Mouse (Mus musculus) neural tube, embryonic 13.5 days (tissue): Measurements from ENCODE around the gene BC049715. TPM values are rescaled to one million over a fixed set of nuclear protein-coding genes. Genes with fewer than 3 reads are reported as not detected.
A peak's percentile ranks its signal among the peaks of the same experiment; 100 is the strongest.
"Not testable (repeated sequence)": the region's sequence is repeated elsewhere in the genome, so short reads cannot be mapped to it uniquely, and the experiment has no call there.

Experiments
- ATAC-seq: fragments of 200-750 bp; cut with Nextera tagmentation; 2 replicates; pipeline ENCODE4 v1.8.0; 2017; ENCODE audit warnings: low read depth, mild to moderate bottlenecking, moderate TSS enrichment, moderate library complexity
- H3K27ac ChIP-seq: fragments of 300-500 bp; sonication (generic); replicated peaks from 2 replicates; pipeline ENCODE4 v1.5.1; 2015; ENCODE audit warnings: moderate library complexity, mild to moderate bottlenecking, inconsistent platforms
- H3K27me3 ChIP-seq: fragments of 300-500 bp; sonication (generic); 2 replicates; pipeline ENCODE4 v1.6.1; 2015; ENCODE audit warnings: mild to moderate bottlenecking, inconsistent platforms
- H3K36me3 ChIP-seq: fragments of 300-500 bp; sonication (generic); 2 replicates; pipeline ENCODE4 v1.6.1; 2015; ENCODE audit warnings: mild to moderate bottlenecking, inconsistent platforms
- H3K4me1 ChIP-seq: fragments of 300-500 bp; sonication (generic); replicated peaks from 2 replicates; pipeline ENCODE4 v1.6.1; 2015; ENCODE audit warnings: inconsistent platforms
- H3K4me2 ChIP-seq: fragments of 300-500 bp; sonication (generic); 2 replicates; pipeline ENCODE4 v1.6.1; 2015; ENCODE audit warnings: inconsistent platforms, mild to moderate bottlenecking, moderate library complexity
- H3K4me3 ChIP-seq: fragments of 300-500 bp; sonication (generic); 2 replicates; pipeline ENCODE4 v1.5.1; 2015; ENCODE audit warnings: mild to moderate bottlenecking, inconsistent platforms
- H3K9ac ChIP-seq: fragments of 300-500 bp; sonication (generic); 2 replicates; pipeline ENCODE4 v1.6.1; 2015; ENCODE audit warnings: moderate library complexity, mild to moderate bottlenecking, inconsistent platforms
- H3K9me3 ChIP-seq: fragments of 300-500 bp; sonication (generic); 2 replicates; pipeline ENCODE4 v1.6.1; 2016; ENCODE audit warnings: inconsistent platforms
- WGBS: fragments of 180-500 bp; shearing (Covaris S2); methylation state at CpG from one replicate; pipeline ENCODE4 v1.1.7; 2015; 5-methylcytosine and 5-hydroxymethylcytosine counted together
- polyA plus RNA-seq: library from polyadenylated mRNA; unstranded; fragments of >200 nt; fragmentation: Nextera tagmentation; extraction: Ambion mirVana; gene quantifications from 2 replicates; pipeline ENCODE4 v1.2.1, GENCODE M21; 2015

BC049715 gene
- polyA plus RNA-seq = 1.1 and 1.3 TPM in 2 replicates

- H3K9me3 ChIP-seq = no peaks in the 10 kb centered on the region
- peak within 1 kb of the TSS; percentile 98 for H3K9ac ChIP-seq
- no peak for ATAC-seq
- H3K36me3 ChIP-seq = peaks cover 27% of the 10 kb centered on the region
- peaks cover 15% of the 10 kb centered on the region for H3K4me1 ChIP-seq
- peak within 1 kb of the TSS; percentile 98 for H3K4me3 ChIP-seq
- H3K27ac ChIP-seq = peak within 1 kb of the TSS; percentile 91
- peak within 1 kb of the TSS; percentile 83 for H3K4me2 ChIP-seq
- WGBS = under 1% methylated on average over 34 of the region's 34 CpGs
- peaks cover 16% of the 10 kb centered on the region; the same call in 1 of the 2 replicates for H3K27me3 ChIP-seq
These were observed at the start of gene BC049715 for GRCm38 (mm10) chr6:136827516-136827880. TSS of gene BC049715 (plus strand) at chr6:136827626.

GRCm38 (mm10) chr6:136781377-136781986 is 45.9 kb upstream of the BC049715 start, which contains the start of gene Gucy2c:
TSS of gene Gucy2c (minus strand) at chr6:136781765.
- Histone ChIP-seq H3K36me3 (no peaks in the 10 kb centered on the region), H3K27ac (no peak within 1 kb of the TSS), H3K4me3 (no peak within 1 kb of the TSS), H3K4me1 (no peaks in the 10 kb centered on the region), H3K4me2 (no peak within 1 kb of the TSS), H3K9me3 (no peaks in the 10 kb centered on the region), H3K27me3 (no peaks in the 10 kb centered on the region), H3K9ac (no peak within 1 kb of the TSS)
- ATAC-seq = no peak
- WGBS = 74% methylated on average over 20 of the region's 20 CpGs

GRCm38 (mm10) chr6:136782146-136782545 is 45.3 kb upstream of the BC049715 start:
- Histone ChIP-seq H3K9me3 (no peaks in the 10 kb centered on the region), H3K4me2 (no peak overlapping the region), H3K36me3 (no peaks in the 10 kb centered on the region), H3K27ac (no peak overlapping the region), H3K27me3 (no peaks in the 10 kb centered on the region), H3K4me3 (no peak overlapping the region), H3K9ac (no peak overlapping the region), H3K4me1 (no peaks in the 10 kb centered on the region)
- WGBS = 87% methylated on average over 12 of the region's 12 CpGs
- ATAC-seq = no peak

GRCm38 (mm10) chr6:136782761-136783160 is 44.7 kb upstream of the BC049715 start:
- no peak overlapping the region for H3K4me3 ChIP-seq
- no peak overlapping the region for H3K9ac ChIP-seq
- ATAC-seq = no peak
- H3K27ac ChIP-seq = no peak overlapping the region
- no peaks in the 10 kb centered on the region for H3K27me3 ChIP-seq
- no peaks in the 10 kb centered on the region for H3K4me1 ChIP-seq
- WGBS = 80% methylated on average over 9 of the region's 9 CpGs
- no peaks in the 10 kb centered on the region for H3K9me3 ChIP-seq
- H3K4me2 ChIP-seq = no peak overlapping the region
- no peaks in the 10 kb centered on the region for H3K36me3 ChIP-seq

- Histone ChIP-seq H3K36me3 (no peaks in the 10 kb centered on the region), H3K27me3 (peaks cover 8% of the 10 kb centered on the region), H3K27ac (no peak overlapping the region), H3K9ac (no peak overlapping the region), H3K4me1 (peaks cover 11% of the 10 kb centered on the region), H3K4me2 (no peak overlapping the region), H3K9me3 (no peaks in the 10 kb centered on the region), H3K4me3 (no peak overlapping the region)
- ATAC-seq = no peak
- 79% methylated on average over 5 of the region's 5 CpGs for WGBS
These were observed 37.9 kb upstream of the BC049715 start for GRCm38 (mm10) chr6:136789391-136789971.

- Histone ChIP-seq H3K4me1 (peaks cover 11% of the 10 kb centered on the region), H3K4me3 (peak overlapping the region; percentile 31), H3K27ac (no peak overlapping the region), H3K36me3 (no peaks in the 10 kb centered on the region), H3K4me2 (peak overlapping the region; percentile 63), H3K9me3 (no peaks in the 10 kb centered on the region), H3K9ac (peak overlapping the region; percentile 59; the same call in 1 of the 2 replicates), H3K27me3 (peaks cover 8% of the 10 kb centered on the region)
- WGBS = 20% methylated on average over 16 of the region's 16 CpGs
- no peak for ATAC-seq
These were observed 34.3 kb upstream of the BC049715 start for GRCm38 (mm10) chr6:136792884-136793758.

- Histone ChIP-seq H3K27ac (no peak overlapping the region), H3K4me1 (peaks cover 11% of the 10 kb centered on the region), H3K9ac (peak overlapping the region; percentile 59), H3K36me3 (no peaks in the 10 kb centered on the region), H3K4me3 (peak overlapping the region; percentile 31), H3K4me2 (peak overlapping the region; percentile 63), H3K9me3 (no peaks in the 10 kb centered on the region), H3K27me3 (peaks cover 8% of the 10 kb centered on the region)
- under 1% methylated on average over 24 of the region's 24 CpGs for WGBS
- ATAC-seq = no peak
These were observed 33.4 kb upstream of the BC049715 start for GRCm38 (mm10) chr6:136793831-136794525.

- Histone ChIP-seq H3K27ac (no peak overlapping the region), H3K36me3 (no peaks in the 10 kb centered on the region), H3K4me1 (peaks cover 11% of the 10 kb centered on the region), H3K4me2 (no peak overlapping the region), H3K9ac (no peak overlapping the region), H3K9me3 (no peaks in the 10 kb centered on the region), H3K27me3 (peaks cover 8% of the 10 kb centered on the region), H3K4me3 (no peak overlapping the region)
- 61% methylated on average over 1 of the region's 1 CpGs for WGBS
- no peak for ATAC-seq
These were observed 32.3 kb upstream of the BC049715 start for GRCm38 (mm10) chr6:136795110-136795509.

- Histone ChIP-seq H3K9me3 (no peaks in the 10 kb centered on the region), H3K4me1 (peaks cover 11% of the 10 kb centered on the region), H3K4me3 (no peak overlapping the region), H3K9ac (no peak overlapping the region), H3K4me2 (no peak overlapping the region), H3K27ac (no peak overlapping the region), H3K27me3 (peaks cover 8% of the 10 kb centered on the region), H3K36me3 (no peaks in the 10 kb centered on the region)
- no peak for ATAC-seq
- 33% methylated on average over 6 of the region's 6 CpGs for WGBS
These were observed 31.6 kb upstream of the BC049715 start for GRCm38 (mm10) chr6:136795850-136796249.

- 85% methylated on average over 3 of the region's 3 CpGs for WGBS
- ATAC-seq = not testable (repeated sequence)
These were observed 29.3 kb upstream of the BC049715 start for GRCm38 (mm10) chr6:136797874-136798693.

GRCm38 (mm10) chr6:136800710-136801109 is 26.7 kb upstream of the BC049715 start:
- H3K4me2 ChIP-seq = no peak overlapping the region
- H3K4me3 ChIP-seq = no peak overlapping the region
- H3K27me3 ChIP-seq = no peaks in the 10 kb centered on the region
- no peaks in the 10 kb centered on the region for H3K9me3 ChIP-seq
- H3K4me1 ChIP-seq = peaks cover 16% of the 10 kb centered on the region
- no peak overlapping the region for H3K9ac ChIP-seq
- no peak for ATAC-seq
- no peaks in the 10 kb centered on the region for H3K36me3 ChIP-seq
- H3K27ac ChIP-seq = no peak overlapping the region
- 91% methylated on average over 8 of the region's 8 CpGs for WGBS

More at GRCm38 (mm10) chr6:136797874-136798693, 29.3 kb upstream of the BC049715 start:
- H3K9ac ChIP-seq, H3K4me3 ChIP-seq, H3K9me3 ChIP-seq, H3K4me2 ChIP-seq, H3K36me3 ChIP-seq, H3K27me3 ChIP-seq, H3K27ac ChIP-seq: not testable (repeated sequence)
- H3K4me1 ChIP-seq = peaks cover 15% of the 10 kb centered on the region
